Mouse (Mus musculus): Measurements from ENCODE around the gene Cacnb2. TPM values are rescaled to one million over a fixed set of nuclear protein-coding genes. Genes with fewer than 3 reads are reported as not detected.

The Cacnb2 gene
- polyA plus RNA-seq, 1 experiment from 2014 or later = 0.11 TPM

GRCm38 (mm10) chr2:14834700-14835317 lies 231.9 kb downstream of the Cacnb2 start:
- no peak overlapping the region for H3K4me3 ChIP-seq (ENCODE audit: low read depth, low read length)
- H3K9ac ChIP-seq (replicated peaks) = no peak overlapping the region
- DNase-seq (no peak), ATAC-seq (no peak)
- no peaks in the 10 kb centered on the region for H3K36me3 ChIP-seq (replicated peaks; ENCODE audit: insufficient read depth, low read length)
- no peaks in the 10 kb centered on the region for H3K4me1 ChIP-seq (ENCODE audit: insufficient read depth)
- TF ChIP-seq EP300 (IDR thresholded peaks at IDR 0.05; ENCODE audit: low read depth) (no peak), CTCF (IDR thresholded peaks at IDR 0.05; ENCODE audit: low read depth) (no peak)
- H3K27me3 ChIP-seq (ENCODE audit: insufficient read depth, low read length) = no peaks in the 10 kb centered on the region
- no peak overlapping the region for H3K4me2 ChIP-seq (ENCODE audit: low read depth, low read length)
- WGBS (ENCODE audit: insufficient replicate concordance) = 74% methylated on average over 5 of the region's 5 CpGs
- H3K27ac ChIP-seq (ENCODE audit: low read depth) = no peak overlapping the region
- H3K9me3 ChIP-seq (ENCODE audit: low read length) = no peaks in the 10 kb centered on the region

DNA sequence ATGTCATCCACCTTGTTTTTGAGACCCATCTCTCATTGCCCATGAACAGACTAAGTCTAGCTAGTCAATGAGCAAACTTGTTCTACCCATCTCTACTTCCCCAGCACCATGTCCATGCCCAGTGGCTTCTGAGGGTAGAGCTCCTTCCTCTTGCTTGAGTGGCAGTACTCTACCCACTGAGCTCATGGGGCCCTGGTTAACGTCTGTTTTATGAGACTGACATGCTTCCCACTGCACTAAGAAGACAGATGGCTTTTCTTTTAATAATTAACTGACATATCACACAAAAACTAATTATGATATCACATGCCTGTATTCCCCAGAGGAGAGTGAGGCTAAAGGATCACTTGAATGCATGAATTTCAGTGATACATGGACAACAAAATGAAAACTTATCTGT lies 238.4 kb downstream of the Cacnb2 start:
- no peaks in the 10 kb centered on the region for H3K27me3 ChIP-seq (ENCODE audit: insufficient read depth, low read length)
- no peak overlapping the region for H3K4me2 ChIP-seq (ENCODE audit: low read depth, low read length)
- no peak overlapping the region for H3K4me3 ChIP-seq (ENCODE audit: low read depth, low read length)
- H3K9me3 ChIP-seq (ENCODE audit: low read length) = no peaks in the 10 kb centered on the region
- H3K4me1 ChIP-seq (ENCODE audit: insufficient read depth) = no peaks in the 10 kb centered on the region
- TF ChIP-seq EP300 (IDR thresholded peaks at IDR 0.05; ENCODE audit: low read depth) = no peak
- no peak for TF ChIP-seq CTCF (IDR thresholded peaks at IDR 0.05; ENCODE audit: low read depth)
- no peak overlapping the region for H3K9ac ChIP-seq (replicated peaks)
- H3K27ac ChIP-seq (ENCODE audit: low read depth) = no peak overlapping the region
- ATAC-seq = no peak
- no peak for DNase-seq
- H3K36me3 ChIP-seq (replicated peaks; ENCODE audit: insufficient read depth, low read length) = no peaks in the 10 kb centered on the region
- 33% methylated on average over 1 of the region's 1 CpGs for WGBS (ENCODE audit: insufficient replicate concordance)

GRCm38 (mm10) chr2:14846727-14847126 lies 243.8 kb downstream of the Cacnb2 start:
- Histone ChIP-seq H3K4me2 (ENCODE audit: low read depth, low read length) (no peak overlapping the region), H3K27me3 (ENCODE audit: insufficient read depth, low read length) (no peaks in the 10 kb centered on the region), H3K4me3 (ENCODE audit: low read depth, low read length) (no peak overlapping the region), H3K27ac (ENCODE audit: low read depth) (no peak overlapping the region), H3K9ac (replicated peaks) (no peak overlapping the region), H3K36me3 (replicated peaks; ENCODE audit: insufficient read depth, low read length) (no peaks in the 10 kb centered on the region), H3K4me1 (ENCODE audit: insufficient read depth) (no peaks in the 10 kb centered on the region), H3K9me3 (ENCODE audit: low read length) (no peaks in the 10 kb centered on the region)
- WGBS (ENCODE audit: insufficient replicate concordance) = 49% methylated on average over 1 of the region's 1 CpGs
- no peak for TF ChIP-seq EP300 (IDR thresholded peaks at IDR 0.05; ENCODE audit: low read depth)
- TF ChIP-seq CTCF (IDR thresholded peaks at IDR 0.05; ENCODE audit: low read depth) = no peak
- no peak for ATAC-seq
- no peak for DNase-seq

GRCm38 (mm10) chr2:14847188-14847587 lies 244.3 kb downstream of the Cacnb2 start:
- no peak for ATAC-seq
- no peaks in the 10 kb centered on the region for H3K27me3 ChIP-seq (ENCODE audit: insufficient read depth, low read length)
- H3K4me2 ChIP-seq (ENCODE audit: low read depth, low read length) = no peak overlapping the region

DNA sequence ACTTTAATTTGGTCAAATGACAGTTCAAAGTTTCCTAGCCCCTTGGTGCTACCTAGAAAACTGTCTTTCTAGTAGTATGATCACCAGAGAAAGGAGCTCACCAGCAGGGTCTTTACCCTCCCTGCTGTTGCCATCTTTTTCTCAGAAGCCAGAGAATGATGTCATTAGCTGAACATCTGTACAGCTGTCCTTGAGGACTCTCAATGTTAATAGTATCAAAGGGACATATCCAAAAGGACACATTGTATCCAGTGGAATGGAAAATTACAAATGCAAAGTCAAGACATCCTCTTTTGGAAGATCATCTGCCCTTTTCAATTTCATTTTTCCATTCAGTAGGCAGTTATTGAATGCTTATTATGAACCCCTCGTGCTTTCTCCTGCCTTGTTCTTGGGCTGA lies 247.9 kb downstream of the Cacnb2 start:
- no peaks in the 10 kb centered on the region for H3K27me3 ChIP-seq (ENCODE audit: insufficient read depth, low read length)
- no peaks in the 10 kb centered on the region for H3K4me1 ChIP-seq (ENCODE audit: insufficient read depth)
- no peak overlapping the region for H3K9ac ChIP-seq (replicated peaks)
- no peak for TF ChIP-seq EP300 (IDR thresholded peaks at IDR 0.05; ENCODE audit: low read depth)
- TF ChIP-seq CTCF (IDR thresholded peaks at IDR 0.05; ENCODE audit: low read depth) = no peak
- no peak overlapping the region for H3K27ac ChIP-seq (ENCODE audit: low read depth)
- H3K9me3 ChIP-seq (ENCODE audit: low read length) = no peaks in the 10 kb centered on the region
- no peaks in the 10 kb centered on the region for H3K36me3 ChIP-seq (replicated peaks; ENCODE audit: insufficient read depth, low read length)
- no peak overlapping the region for H3K4me3 ChIP-seq (ENCODE audit: low read depth, low read length)
- ATAC-seq (no peak), DNase-seq (no peak)
- 76% methylated on average over 1 of the region's 1 CpGs for WGBS (ENCODE audit: insufficient replicate concordance)
- H3K4me2 ChIP-seq (ENCODE audit: low read depth, low read length) = no peak overlapping the region

More at GRCm38 (mm10) chr2:14847188-14847587, 244.3 kb downstream of the Cacnb2 start:
- Histone ChIP-seq H3K27ac (ENCODE audit: low read depth) (no peak overlapping the region), H3K4me3 (ENCODE audit: low read depth, low read length) (no peak overlapping the region), H3K36me3 (replicated peaks; ENCODE audit: insufficient read depth, low read length) (no peaks in the 10 kb centered on the region), H3K9ac (replicated peaks) (no peak overlapping the region), H3K9me3 (ENCODE audit: low read length) (no peaks in the 10 kb centered on the region), H3K4me1 (ENCODE audit: insufficient read depth) (no peaks in the 10 kb centered on the region)
- no peak for DNase-seq
- TF ChIP-seq EP300 (IDR thresholded peaks at IDR 0.05; ENCODE audit: low read depth) (no peak), CTCF (IDR thresholded peaks at IDR 0.05; ENCODE audit: low read depth) (no peak)
- 83% methylated on average over 1 of the region's 1 CpGs for WGBS (ENCODE audit: insufficient replicate concordance)

DNA sequence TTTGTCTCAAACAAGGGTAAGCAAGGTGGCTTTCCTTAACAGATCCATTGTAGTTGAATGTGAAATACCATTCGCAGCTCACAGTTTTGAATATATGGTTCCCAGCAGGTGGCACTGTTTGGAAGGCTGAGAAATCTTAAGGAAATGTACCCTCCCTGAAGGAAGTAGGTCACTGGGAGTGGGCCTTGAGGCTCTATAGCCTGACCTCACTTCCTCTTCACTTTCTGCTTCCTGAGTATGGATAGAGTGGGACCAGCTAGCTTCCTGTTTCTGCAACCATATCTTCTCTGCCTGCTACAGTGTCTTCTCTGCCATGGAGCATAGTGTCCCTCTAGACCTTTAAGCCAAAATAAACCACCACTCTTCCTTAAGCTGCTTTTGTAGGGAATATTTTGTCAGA lies 248.5 kb downstream of the Cacnb2 start:
- DNase-seq (no peak), ATAC-seq (no peak)
- WGBS (ENCODE audit: insufficient replicate concordance) = 71% methylated on average over 1 of the region's 1 CpGs
- H3K4me3 ChIP-seq (ENCODE audit: low read depth, low read length) = no peak overlapping the region
- H3K9me3 ChIP-seq (ENCODE audit: low read length) = no peaks in the 10 kb centered on the region
- TF ChIP-seq EP300 (IDR thresholded peaks at IDR 0.05; ENCODE audit: low read depth) (no peak), CTCF (IDR thresholded peaks at IDR 0.05; ENCODE audit: low read depth) (peak; percentile 36)
- H3K27ac ChIP-seq (ENCODE audit: low read depth) = no peak overlapping the region
- H3K27me3 ChIP-seq (ENCODE audit: insufficient read depth, low read length) = no peaks in the 10 kb centered on the region
- no peak overlapping the region for H3K4me2 ChIP-seq (ENCODE audit: low read depth, low read length)
- no peak overlapping the region for H3K9ac ChIP-seq (replicated peaks)
- H3K36me3 ChIP-seq (replicated peaks; ENCODE audit: insufficient read depth, low read length) = no peaks in the 10 kb centered on the region
- no peaks in the 10 kb centered on the region for H3K4me1 ChIP-seq (ENCODE audit: insufficient read depth)

Data from liver, postnatal 0 days (tissue).